Mouse (Mus musculus): ENCODE data around the gene Gm5150. TPM values are rescaled to one million over a fixed set of nuclear protein-coding genes. Genes with fewer than 3 reads are reported as not detected.
"Not testable (repeated sequence)": the region's sequence is repeated elsewhere in the genome, so short reads cannot be mapped to it uniquely, and the experiment has no call there.

The Gm5150 gene
- not detected for total RNA-seq (2021)
- long read RNA-seq, experiment 1 = 0 reads
- long read RNA-seq, experiment 2 = 0 reads

DNA sequence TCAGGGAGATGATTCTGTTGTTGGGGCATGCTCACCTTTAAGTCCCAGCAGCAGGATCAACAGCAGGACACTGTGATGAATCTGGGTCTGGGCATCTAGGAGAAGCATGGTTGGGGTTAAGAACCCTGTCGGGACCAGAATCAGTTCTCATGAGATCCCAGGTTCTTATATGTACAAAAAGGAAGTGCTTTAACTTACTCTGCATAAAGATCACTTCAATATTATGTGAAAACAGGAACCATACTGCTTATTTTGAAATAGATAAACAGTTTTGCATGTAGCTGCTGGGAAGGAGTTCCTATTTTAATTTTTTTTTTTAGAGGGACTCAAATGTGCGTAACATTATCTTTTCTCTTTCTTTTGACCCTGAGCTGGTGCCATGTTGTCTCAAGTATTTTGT, at the start of gene Gm5150:
TSS of gene Gm5150 (minus strand) at position 223 of the 400 bp plus-strand sequence.
- no peak for DNase-seq (ENCODE audit: low spot score)

DNA sequence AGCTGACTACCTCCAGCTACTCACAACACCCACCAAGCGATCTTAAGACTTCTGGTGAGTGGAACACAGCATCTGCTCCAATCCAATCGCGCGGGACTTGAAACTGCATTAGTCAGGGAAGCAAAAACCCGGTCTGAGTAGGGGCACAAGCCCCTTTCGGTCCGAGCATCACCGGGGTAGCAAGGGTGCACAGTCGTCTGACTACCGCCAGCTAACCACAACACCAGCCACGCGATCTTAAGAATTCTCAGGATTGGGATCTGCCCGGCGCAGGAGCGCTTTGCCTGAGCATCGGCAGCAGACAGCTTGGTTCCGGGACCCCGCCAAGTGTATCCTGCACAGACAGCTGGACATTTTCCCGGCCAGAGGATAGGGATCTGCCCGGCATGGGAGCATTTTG, 45.5 kb upstream of the Gm5150 start:
- not testable (repeated sequence) for DNase-seq (ENCODE audit: low spot score)

DNA sequence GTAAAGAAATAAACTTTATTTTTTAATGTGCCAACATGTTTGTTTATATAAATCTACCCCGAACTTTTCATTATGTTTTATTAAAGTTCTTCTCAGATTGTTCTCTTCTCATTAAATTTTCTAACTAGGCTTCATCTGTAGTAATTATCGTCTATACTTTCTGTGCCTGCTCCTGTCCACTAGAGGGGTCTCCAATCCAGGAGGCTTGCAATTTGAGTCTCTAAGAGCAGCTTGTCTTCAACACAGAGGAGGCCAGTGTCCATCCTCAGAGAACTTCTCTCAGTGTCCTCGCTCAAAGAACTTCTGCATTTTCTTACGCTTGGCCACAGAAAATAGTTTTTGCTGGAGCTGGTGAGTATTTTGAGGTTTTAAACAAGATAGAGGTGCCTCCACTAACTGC, 41.1 kb upstream of the Gm5150 start:
- DNase-seq (ENCODE audit: low spot score) = no peak

DNA sequence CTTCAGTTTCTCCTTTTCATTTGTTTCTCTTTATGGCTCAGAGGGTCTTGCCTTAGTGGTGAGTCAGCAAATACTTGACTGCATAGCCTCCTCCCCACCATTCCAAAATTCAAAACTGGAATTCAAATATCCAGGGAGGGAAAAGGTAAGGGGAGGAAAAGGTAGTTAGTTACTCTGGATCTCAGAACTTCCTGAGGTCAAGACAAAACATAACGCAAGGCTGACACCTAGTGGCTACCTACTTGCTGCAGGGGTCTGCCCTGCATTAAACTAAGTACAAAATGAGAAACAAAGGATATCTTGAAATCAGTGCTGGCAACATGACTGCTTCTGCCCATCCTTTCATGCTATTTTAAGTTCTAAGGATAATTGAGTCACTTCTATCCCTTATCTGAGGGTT, 37.1 kb upstream of the Gm5150 start:
- no peak for DNase-seq (ENCODE audit: low spot score)

DNA sequence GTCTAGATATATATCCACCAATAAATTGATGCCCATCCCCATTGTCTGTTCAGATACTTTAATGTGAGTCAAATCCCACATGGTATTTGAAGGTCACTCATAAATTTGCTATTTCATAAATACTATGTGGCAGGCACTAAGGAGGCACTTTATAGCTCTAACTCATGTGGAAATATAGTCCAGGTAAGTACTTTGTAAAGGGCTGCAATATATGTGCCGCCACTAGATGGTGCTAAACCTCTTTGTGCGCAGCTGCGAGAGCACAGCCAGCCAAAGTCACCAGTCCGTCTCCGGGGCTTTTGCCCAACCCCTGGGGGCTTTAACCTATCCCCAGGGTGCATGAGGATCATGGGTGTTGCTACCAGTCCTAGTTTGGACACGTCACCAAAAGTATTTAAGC, 18.8 kb upstream of the Gm5150 start:
- peak; percentile 23 for DNase-seq (ENCODE audit: low spot score)

DNA sequence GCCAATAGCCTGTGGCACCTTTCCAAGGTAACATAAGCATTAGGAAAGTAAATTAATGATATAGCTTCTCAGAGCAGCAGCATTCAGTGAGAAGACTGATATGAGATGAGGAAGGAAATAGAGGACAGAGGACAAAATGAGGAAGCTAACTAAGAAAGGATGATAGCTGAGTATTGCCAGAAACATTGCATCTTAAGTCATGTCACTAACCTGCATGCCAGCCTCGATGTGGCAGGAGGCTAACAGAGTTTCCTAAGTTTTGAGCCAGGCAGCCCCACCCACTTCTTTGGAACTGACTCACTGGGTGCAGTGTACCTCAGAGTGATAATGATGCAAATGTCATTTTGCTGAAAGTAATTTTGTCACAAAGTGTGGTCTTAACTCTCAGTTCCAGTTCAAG, 16.0 kb upstream of the Gm5150 start:
- no peak for DNase-seq (ENCODE audit: low spot score)

DNA sequence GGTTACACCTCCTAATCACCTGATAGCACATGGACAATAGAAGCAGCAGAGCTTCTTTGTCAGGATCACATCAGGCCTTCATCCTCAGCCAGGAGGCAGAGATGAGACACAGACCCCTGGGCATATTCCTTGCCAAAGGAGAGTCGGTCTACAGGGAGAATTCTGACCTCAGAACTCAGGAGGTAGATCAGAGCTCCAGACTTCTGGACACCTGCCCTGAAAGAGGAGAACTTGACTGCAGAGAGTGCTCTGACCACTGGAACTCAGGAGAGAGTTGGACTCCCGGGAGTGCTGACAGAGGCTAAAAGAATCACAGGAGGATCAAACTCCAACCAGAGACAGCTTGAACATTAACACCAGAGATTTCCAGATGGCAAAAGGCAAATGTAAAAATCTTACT, 8.2 kb upstream of the Gm5150 start:
- DNase-seq (ENCODE audit: low spot score) = not testable (repeated sequence)

DNA sequence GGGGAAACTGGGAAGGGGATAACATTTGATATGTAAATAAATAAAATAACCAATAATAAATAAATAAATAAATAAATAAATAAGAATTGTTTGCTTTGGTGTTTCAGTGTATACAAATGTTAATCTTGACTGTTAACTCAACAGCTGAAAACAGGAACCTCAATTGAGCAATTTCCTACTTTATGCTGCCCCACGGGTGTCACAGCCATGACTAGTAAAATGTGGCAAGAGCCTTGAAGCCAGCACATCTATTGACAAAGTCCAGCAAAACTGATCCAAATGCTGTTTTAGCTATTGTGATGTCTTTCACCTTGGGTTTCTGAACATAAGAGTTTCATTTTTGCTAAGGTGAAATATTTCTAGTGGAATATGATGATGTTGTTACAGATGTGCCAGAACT, 1.6 kb upstream of the Gm5150 start:
- DNase-seq (ENCODE audit: low spot score) = no peak

DNA sequence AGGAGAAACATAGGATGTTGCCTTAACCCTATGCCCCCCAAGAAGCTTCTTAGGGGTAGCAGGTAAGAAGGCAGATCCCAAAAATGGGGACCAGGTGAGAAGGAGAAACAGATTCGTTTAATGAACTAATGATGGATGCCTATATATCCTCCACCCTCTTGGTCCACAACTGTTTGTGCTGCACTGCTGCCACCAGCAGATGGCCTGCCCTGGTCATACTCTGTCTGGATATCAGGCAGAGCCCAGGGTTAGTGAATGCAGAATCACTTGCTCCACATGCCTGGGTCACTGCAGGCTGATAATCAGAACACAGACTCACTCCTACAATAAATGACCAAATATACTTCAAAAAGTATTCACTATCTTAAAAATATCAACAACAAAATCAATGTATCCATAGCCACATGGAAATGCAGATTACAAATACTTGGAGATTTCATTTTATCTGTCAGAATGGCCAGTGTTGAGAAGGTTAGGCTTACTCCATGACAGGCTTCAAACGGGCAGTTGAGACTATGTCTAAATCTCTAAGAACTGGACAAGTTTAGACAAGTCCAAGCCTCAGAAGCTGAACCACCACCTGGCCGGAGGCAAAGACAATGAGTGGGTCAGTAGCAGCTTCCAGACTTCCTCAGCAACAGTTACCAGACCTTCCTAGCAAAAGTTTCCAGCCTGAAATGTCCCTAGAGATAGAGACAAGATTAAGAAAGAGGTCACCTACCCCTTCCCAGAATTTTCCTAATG, 2.2 kb downstream of the Gm5150 start:
- DNase-seq (ENCODE audit: low spot score) = no peak

DNA sequence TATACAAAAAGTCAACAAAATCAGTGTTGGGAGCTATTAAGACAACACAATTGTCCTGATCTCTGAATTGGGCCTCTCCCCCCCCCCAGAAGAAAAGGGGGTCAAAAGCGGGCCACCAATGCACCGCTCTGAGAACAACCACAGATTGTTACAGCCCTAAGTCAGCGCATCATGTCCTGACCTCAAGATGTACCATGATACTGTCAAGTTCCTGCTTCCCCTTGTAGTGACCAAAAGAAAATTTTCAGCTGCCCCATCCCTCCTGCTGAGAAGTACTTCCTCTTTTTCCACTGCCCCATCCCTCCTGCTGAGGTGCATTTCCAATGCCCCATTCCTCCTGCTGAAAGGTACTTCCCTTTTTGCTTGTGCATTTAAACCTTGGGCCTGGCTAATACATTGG, 6.8 kb downstream of the Gm5150 start:
- not testable (repeated sequence) for DNase-seq (ENCODE audit: low spot score)

DNA sequence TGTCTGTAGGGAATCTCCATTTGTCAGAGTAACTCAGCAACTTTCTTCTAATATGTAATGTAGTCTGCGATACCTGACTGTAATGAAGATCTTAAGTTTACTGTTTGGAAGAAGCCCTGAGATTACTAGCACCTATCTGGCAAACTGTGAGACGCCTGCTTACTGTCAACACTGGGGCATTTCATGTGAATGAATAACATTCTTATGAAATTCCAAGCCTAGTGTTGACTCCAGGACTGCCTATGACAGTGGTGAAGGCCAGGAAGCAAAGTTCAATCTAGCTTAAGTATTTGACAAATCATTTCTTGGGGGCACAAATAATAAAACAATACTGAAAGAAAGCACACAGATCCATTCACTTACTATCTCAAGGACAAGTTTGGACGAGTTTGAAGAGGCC, 24.0 kb downstream of the Gm5150 start:
- DNase-seq (ENCODE audit: low spot score) = no peak

DNA sequence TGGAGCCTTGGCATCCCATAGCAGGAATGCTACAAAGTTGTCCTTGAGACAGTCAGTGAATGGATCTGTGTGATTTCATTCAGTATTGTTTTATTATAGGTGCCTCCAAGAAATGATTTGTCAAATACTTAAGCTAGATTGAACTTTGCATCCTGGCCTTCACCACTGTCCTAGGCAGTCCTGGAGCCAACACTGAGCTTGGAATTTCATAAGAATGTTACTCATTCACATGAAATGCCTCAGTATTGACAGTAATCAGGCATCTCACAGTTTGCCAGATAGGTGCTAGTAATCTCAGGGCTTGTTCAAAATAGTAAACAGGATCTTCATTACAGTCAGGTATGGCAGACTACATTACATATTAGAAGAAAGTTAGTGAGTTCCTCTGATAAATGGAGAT, 49.3 kb downstream of the Gm5150 start:
- no peak for DNase-seq (ENCODE audit: low spot score)

Small RNA genes lying within 50 kb of the gene (microRNA-seq; reads per million reads assigned to microRNA genes)
- not detected for gene Gm24694

Other genes starting within 250 kb of the Gm5150 start
- gene Sirpb1c, start 157.9 kb downstream of the Gm5150 start, total RNA-seq (2021) = not detected

Data from gastrocnemius, adult 18-20 months (tissue).